Mouse (Mus musculus) adrenal gland, postnatal 36 days (tissue): ENCODE measurements around the gene Pde5a. TPM values are rescaled to one million over a fixed set of nuclear protein-coding genes. Genes with fewer than 3 reads are reported as not detected.

Experiments used
- DNase-seq, 2 experiments: peaks; one replicate each; pipeline ENCODE4 v3.0.0; 2021; ENCODE audit warnings: mixed read lengths in 1 of 2
- total RNA-seq, 2 experiments: library from RNA; stranded (reverse); gene quantifications; 2 replicates each; pipeline ENCODE4 v1.2.3; 2021

Gene Pde5a
- total RNA-seq, 2 experiments from 2014 or later, result 36.0 to 58.0 TPM

DNA sequence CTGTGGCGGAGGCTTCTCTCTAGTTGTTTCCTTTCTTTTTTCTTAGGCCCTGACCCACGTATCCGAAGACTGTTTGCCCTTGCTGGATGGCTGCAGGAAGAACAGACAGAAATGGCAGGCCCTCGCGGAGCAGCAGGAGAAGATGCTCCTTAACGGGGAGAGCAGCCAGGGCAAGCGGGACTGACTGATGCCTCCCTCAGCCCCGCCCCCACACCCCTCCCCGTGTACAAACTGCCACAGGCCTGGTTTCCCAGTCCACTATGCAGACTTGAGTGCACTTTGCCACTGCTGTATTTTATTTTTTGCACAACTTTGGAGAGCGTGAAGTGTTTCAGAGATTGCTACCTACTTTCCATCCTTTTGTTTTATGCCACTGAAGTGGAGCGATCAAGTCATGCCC lies 126.4 kb downstream of the Pde5a start:
- no peak for DNase-seq

DNA sequence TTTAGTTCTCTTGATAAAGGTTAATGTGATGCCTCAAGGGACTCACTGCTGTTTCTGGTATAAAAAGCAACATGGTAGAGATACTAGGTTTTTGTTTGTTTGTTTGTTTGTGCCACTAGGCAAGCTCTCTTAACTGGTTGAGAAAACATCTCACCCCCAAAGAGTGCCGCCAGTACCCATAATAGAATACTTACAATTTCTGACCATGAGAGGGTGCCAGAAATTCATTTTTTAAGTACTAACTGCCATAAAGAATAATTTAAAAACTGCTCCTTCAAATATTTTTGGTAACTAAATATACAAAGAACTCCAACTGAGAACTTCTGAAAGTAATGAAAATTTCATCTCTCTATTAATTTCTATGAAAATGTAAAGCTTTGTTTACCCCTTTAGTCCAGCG lies 131.1 kb downstream of the Pde5a start:
- DNase-seq, result no peak

DNA sequence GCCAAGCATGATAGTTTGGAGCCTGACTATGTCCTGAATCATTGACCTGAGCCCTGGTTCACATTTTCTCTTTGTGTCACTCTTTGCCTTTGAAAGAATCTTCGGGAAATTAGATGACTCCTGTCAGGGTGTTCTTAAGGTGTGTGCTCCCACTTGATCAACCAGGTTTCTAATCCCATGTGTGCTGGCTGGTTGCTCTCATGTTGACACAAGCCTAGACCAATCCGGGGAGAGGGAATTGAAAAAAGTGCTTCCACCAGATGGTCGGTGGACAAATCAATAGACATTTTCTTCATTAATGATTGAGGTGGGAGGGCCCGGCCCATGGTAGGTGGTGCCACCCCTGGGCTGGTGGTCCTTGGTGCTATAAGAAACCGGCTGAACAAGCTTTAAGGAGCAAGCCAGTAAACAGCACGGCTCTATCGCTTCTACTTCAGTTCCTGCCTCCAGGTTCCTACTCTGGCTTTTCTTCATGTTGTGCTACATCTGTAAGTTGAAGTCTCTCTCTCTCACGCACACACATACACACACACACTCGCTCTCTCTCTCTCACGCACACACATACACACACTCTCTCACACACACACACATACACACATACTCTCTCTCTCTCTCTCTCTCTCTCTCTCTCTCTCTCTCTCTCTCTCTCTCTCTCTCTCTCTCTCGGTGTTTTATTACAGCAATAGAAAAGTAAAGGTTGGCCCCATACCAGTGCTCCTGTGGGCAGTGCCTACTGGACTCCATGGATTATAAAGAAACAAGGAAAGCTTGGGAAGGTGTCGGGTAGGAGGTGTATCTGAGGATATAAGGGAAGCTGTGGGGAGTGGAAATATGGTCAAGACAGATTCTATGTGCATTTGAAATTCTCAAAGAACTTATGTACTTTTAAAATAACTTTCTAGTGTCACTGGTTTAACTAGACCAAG lies 132.1 kb downstream of the Pde5a start:
- DNase-seq, result no peak

DNA sequence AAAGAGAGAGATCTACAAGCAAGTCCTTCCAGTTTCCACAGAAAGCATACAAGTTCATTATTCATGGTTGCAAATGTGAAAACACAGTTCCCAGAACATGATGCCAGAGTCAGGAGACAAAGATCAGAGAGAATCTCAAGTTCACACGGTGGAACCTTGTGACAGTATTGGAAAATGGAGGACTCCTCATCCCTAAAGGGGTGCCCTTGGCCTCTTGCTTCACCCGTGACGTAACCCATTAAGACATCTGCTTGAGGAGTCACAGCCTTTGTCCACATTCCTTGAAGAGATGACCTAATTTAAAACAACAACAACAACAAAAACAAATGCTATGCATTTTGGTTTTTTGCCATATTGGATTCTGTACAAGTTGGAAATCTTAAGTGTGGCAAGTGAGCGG lies 136.3 kb downstream of the Pde5a start:
- no peak for DNase-seq

DNA sequence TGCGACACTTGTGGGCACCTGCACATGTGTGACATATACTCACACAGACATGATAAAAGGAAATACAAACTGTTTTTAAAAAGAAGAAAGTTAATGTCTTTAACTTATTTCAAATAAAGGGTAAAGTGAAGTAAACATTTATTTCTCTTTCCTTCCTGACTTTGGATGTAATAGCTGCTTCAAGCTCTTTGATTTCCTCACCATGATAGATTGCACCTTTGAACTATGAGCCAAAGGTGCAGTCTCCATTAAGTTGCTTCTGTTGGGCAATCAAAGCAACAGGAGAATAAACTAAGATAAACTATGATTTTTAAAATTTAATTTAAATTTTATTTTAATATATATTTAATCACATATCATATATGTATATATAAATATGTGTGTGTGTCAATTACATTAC lies 139.5 kb downstream of the Pde5a start:
- no peak for DNase-seq

DNA sequence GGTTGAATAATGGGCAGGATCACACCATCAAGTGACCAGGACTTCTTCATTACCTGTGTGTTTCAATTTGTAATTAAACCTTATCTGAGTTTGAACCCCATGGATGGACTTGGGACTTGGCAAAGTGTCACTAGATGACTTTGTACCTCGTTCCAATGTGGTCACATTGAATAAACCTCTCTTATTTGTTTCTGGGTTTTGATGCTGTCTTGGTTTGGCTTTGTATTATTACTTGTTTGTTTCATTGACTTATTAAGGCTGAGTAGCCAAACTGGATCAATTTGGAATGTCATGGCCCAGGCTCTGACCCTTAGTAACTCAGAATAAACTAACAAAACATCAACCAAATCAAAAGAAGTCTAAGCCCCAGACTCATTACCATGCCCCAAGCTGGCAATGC lies 142.8 kb downstream of the Pde5a start:
- DNase-seq, result no peak

DNA sequence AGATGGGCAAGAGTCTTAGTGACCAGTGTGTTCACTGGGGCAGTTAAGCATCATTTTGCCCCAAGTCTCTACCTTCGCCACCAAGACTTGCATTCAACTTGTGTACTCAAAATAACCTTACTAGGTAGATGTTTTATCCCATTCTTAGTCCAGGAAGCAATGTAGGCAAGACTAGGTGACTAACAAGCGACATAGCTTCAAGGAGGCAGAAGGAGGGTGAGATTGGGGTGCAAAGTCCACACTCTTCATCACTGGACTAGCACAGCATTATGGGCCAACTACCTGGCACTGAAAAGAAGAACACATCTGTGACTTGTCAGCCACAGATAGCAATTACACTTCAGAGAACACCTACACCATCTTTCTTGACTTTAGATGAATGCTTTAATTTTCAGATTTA lies 148.1 kb downstream of the Pde5a start:
- no peak for DNase-seq

DNA sequence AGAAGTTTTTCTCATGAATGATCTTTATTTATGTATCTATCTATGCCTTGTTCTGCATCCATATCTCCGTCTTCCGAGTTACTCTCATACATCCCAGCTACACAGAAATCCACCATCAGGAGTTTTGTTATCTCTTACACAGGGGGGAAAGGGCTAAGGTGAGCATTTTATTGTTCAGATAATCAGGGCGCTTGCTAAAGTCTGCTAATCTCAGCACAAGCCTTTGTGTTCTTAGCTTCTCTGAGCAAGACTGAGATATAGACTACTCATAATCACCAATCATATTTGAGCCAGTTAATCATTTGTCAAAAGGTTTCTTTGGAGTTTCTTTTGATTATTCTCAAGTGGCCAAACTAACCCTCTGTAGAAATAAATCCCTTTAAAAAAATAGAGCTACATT lies 148.8 kb downstream of the Pde5a start:
- DNase-seq, result no peak

DNA sequence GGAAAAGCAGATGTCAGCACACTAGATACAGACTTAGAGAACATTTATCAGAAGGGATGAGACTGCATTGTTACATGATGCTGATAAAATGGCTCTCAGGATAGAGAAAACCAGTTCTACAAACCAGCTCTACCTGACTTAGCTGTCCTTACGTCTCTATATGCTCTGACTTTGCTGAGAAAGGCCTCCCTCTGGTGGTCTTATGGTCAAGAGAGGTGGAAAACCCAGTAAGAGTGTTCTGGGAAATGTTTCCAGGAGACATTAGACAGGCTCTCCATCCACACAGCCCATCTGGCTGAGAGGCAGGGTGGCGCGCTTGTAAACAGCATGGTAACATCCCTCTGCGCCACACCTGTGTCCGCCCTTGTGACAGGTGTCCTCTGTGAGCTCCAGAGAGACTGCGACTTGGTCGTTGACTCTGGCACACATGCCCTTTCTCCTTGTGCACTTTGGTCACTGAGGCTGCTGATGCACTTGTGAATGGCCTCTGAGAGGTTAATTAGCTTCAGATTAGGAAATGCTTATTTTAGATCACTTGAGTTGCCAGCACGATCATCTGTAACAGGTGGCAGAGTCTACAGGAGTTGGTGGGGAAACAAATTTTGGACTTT lies 150.1 kb downstream of the Pde5a start:
- DNase-seq, result no peak

DNA sequence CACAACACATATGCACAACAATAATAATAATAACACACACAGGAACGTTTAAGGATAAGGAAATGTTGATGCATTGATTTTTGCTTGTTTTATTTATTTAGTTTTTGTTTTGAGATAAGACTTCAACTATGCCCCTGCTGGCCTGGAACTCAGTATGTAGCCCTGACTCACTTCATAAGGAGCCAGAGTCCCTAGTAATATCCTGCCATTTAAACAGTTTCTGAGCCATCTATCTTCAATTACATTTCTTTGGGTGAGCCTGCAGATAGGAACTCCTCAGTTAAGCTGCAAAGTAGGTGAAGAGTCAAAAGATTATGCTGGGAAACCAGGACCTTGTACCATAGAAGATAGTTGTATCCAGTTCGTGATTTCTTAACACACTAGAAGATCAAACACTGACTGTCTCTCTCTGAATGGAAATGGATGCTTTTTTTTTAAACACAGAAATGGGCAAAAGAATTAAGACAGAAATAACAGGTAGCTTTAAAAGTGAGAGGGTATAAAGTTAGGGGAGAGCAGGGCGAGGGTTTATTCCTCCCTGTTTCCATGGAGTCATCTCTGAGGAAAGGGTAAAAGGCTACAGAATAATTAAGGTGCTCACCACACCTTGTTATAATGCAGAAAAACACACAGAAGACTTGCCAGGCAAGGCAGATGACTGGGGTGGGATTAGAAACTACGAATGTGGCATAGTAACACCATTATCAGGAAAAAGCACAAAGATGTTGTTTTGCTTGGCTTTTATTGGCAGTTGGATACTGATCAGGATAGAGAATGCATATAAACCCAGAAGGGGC lies 159.0 kb downstream of the Pde5a start:
- no peak for DNase-seq

DNA sequence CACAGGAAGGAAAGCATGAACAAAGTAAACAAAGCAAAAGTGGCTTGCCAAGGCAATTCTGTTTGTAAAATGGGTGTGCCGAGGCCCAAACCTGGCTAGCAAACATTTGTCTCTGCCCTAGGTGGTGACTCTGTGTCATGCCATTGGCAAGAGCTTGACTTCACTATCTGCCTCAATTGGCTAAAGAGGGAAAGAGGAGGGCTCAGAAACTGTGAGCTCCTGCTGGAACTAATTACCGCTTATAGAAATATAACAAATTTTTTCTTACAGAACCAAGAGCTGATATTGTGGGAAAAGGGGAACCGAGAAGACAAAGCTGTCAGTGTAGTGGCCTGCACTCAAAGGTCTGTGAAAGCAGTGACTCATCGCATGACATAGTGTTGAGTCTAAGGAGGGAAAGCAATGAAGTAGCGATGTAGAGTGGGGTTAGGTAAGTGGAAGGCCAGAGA lies 159.6 kb downstream of the Pde5a start:
- DNase-seq, result peak; percentile 4 to 7

DNA sequence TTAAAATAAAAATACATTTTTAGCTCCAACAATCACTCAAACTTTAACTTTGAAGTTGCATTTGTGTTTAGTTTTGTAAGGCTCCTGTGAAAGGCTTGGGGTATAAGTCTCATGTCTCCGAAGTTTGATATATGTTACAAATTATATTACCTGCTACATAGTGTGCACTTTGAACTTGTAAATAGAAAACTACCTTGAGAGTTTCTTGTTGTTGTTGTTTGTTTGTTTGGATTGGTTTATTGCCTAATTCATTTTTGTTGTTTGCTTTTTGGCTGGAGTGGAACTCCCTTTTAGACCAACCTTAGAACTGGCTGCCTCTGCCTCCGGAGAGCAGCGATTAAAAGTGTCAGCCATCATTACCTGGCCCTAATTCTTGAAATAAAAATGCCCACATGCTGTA lies 166.0 kb downstream of the Pde5a start, which contains the start of gene Fabp2:
TSS of gene Fabp2 (plus strand) at position 301 of the 400 bp plus-strand sequence.
- DNase-seq, result no peak

DNA sequence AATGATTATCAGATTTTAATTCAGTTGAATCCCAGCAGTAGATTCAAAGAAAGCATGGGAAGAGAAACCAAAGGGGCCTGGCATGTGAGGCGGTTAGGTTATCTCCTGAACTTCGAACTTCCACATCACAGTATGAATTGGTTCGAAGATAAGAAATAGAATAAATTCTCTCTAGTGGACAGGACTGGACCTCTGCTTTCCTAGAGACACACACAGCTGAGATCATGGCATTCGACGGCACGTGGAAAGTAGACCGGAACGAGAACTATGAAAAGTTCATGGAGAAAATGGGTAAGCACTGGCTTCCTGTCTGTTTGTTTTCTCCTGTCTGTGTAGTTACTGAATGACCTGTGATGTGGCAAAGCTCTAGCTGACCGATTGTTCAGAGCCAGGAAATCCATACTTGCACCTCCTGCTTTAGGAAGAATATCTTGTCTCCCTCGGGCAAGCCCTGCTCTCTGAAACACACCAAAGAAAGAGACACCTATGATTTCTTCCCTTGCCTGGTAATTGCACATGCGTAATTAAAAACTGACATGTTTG lies 166.5 kb downstream of the Pde5a start:
- DNase-seq, result no peak

DNA sequence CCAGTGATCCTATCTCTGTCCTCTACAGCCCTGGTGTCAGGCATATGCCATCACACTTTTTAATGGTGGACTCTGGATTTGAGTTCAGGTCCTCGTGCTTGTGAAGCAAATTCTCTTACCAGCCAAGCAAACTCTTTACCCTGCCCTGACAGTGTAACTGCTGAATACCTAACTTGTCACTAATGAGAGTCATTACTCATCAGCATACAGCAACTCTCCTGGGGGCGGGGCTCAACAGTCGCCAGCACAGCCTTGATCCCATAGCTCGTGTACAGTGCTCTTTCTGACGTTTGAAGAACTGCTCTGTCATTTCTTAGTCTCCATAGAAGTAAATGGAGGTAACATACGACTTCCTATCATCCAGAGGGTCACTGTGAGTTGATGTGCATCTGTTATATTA lies 169.5 kb downstream of the Pde5a start:
- DNase-seq, result peak; percentile 6 to 13

DNA sequence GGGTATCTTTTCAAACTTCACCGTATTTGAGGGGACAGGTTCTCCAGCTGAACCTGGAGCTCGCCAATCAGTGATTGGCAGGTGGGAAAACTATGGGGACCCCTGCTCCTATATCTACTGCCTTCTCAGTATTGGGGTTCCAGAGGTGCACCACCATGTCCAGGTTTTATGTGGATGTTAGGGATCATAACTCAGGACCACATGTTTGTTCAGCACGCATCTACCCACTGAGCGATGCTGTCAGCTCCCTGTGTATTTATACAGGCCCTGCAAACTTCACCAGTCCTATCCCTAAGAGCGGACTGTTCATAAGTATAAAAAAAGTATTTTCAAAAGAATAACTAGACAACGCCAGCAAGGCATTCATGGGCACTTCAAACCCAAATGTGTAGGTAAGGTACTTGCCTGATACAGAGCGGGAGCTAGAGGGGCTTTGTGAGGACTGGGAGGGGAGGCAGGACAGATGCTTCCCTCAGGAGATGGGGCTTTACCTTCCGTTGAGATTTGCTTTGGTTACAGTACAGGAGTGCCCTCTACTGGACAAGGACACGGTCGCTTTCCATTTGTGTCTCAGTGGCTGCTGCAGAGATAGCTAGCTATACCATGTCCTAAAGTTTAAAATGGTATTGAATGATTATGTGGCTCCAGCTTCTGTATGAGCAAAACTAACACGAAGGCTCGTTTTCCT lies 175.1 kb downstream of the Pde5a start:
- DNase-seq, result peak; percentile 34 to 41

DNA sequence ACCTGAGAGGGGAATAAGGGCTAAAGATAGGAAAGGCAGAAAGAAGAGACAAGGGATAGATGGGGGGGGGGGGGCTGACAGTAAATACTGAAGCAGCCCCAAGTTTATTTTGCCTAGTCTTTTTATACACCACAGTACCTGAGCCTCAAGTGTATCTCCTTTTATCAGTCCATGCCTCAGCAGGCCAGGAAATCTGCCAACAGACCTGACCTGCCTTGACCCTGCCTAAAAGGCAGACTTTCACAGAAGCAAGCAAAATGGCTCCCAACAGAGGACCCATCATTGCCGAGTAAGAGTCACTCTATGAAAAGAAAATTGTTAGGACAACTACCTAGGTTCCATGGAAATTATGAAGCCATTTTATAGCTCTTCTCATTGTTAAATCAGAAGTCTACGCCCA lies 179.1 kb downstream of the Pde5a start:
- peak; percentile 48 to 50 for DNase-seq

Other genes starting within 250 kb of the Pde5a start
- gene Fnbp1l, start 109.2 kb upstream of the Pde5a start, total RNA-seq, result 10 to 100 TPM; 16.8 to 21.5 TPM
- gene Fabp2, start 166.1 kb downstream of the Pde5a start, total RNA-seq, result not detected
- not detected for gene Gm10959, start 190.4 kb downstream of the Pde5a start, total RNA-seq
- 10 to 100 TPM; 53.3 to 58.0 TPM for gene 1810037I17Rik, start 195.3 kb downstream of the Pde5a start, total RNA-seq